In the genomic region with DNA sequence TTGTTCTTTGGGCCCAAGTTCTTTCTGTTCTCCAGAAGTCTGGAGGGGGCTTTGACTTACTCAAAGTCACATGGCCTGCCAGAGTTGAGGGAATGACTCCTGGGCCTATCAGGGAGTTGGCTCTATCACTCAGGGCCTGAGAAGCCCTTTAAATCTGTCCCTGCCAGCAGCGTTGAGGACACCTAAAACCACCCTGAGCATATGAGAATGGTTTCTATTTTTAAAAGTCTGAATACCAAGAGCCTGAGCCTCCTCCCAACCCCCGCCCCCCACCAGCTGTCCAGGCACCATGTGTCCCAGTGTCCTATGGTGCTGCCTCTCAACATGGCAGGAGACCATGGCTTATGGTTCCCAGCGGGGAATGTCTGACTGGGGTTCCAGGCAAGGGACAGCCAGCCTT, we compare ENCODE assay signal across 8 mouse cellular contexts. TPM values are rescaled to one million over a fixed set of nuclear protein-coding genes. Genes with fewer than 3 reads are reported as not detected.
DNase-seq lines count a peak whose midpoint lies in the region; ATAC-seq and TF ChIP-seq lines count a peak whose summit lies in the region.

No protein-coding gene starts in this region.

- 60% methylated on average over 3 of the region's 3 CpGs for WGBS in intestine, postnatal 0 days

- peak overlapping the region; percentile 81 for H3K4me3 ChIP-seq in E14TG2a.4 (replicated peaks; ENCODE audit: low read length)
- H3K4me3 ChIP-seq in intestine, postnatal 0 days (ENCODE audit: low read depth, low read length), result no peak overlapping the region

- no peak overlapping the region for H3K9ac ChIP-seq in intestine, postnatal 0 days (ENCODE audit: low read depth, low read length)

- peak; percentile 67 for DNase-seq in cerebellum, adult 18-20 months
- peak; percentile 42 for DNase-seq in gastrocnemius, postnatal 10 days
- no peak for DNase-seq in embryo, embryonic 10 days (ENCODE audit: low spot score)

- peak overlapping the region; percentile 82 for H3K4me2 ChIP-seq in intestine, postnatal 0 days (replicated peaks; ENCODE audit: low read depth)

- H3K36me3 ChIP-seq in E14TG2a.4 (ENCODE audit: insufficient read depth, low read length), result peaks cover 18% of the 10 kb centered on the region
- H3K36me3 ChIP-seq in intestine, postnatal 0 days (ENCODE audit: control insufficient read depth, insufficient read depth), result no peaks in the 10 kb centered on the region

- no peaks in the 10 kb centered on the region for H3K9me3 ChIP-seq in E14TG2a.4 (ENCODE audit: low read length)
- no peaks in the 10 kb centered on the region for H3K9me3 ChIP-seq in intestine, postnatal 0 days (ENCODE audit: control insufficient read depth)

- no peaks in the 10 kb centered on the region for H3K27me3 ChIP-seq in E14TG2a.4 (ENCODE audit: insufficient read depth, low read length)
- H3K27me3 ChIP-seq in intestine, postnatal 0 days (replicated peaks; ENCODE audit: control insufficient read depth, insufficient read depth, low read length), result no peaks in the 10 kb centered on the region

- H3K4me1 ChIP-seq in E14TG2a.4 (replicated peaks; ENCODE audit: low read depth, low read length), result peaks cover 34% of the 10 kb centered on the region
- H3K4me1 ChIP-seq in intestine, postnatal 0 days (replicated peaks; ENCODE audit: control insufficient read depth, insufficient read depth, low read length), result no peaks in the 10 kb centered on the region

- TF ChIP-seq CTCF in E14TG2a.4 (conservative IDR thresholded peaks at IDR 0.05; ENCODE audit: low read length), result no peak
- TF ChIP-seq CTCF in intestine, postnatal 0 days (IDR thresholded peaks at IDR 0.05; ENCODE audit: low read depth), result no peak

- no peak for ATAC-seq in intestine, postnatal 0 days
- ATAC-seq in erythroblast, adult 5-6 weeks (replicated peaks; ENCODE audit: low FRiP score, poor library complexity, severe bottlenecking), result no peak
- ATAC-seq in megakaryocyte-erythroid progenitor cell, adult 5-6 weeks (replicated peaks; ENCODE audit: low FRiP score, low TSS enrichment, poor library complexity, severe bottlenecking), result no peak
- ATAC-seq in monocyte, adult 5-6 weeks (replicated peaks; ENCODE audit: insufficient number of reproducible peaks, low FRiP score, low TSS enrichment, poor library complexity, severe bottlenecking), result no peak

- H3K27ac ChIP-seq in intestine, postnatal 0 days (ENCODE audit: low read depth, low read length), result no peak overlapping the region

RNA-seq across cellular contexts. Expression of a gene that starts 1.5 kb away (rescaled TPM):
- 10 to 100 TPM; 89.1 to 96.7 TPM for total RNA-seq in gastrocnemius, postnatal 10 days (2021)
- 2.2 and 2.4 TPM in 2 replicates for polyA plus RNA-seq in intestine, postnatal 0 days (2015; fragmentation: Nextera tagmentation; extraction: Ambion mirVana)
- 0.21 TPM in 1 of 2 replicates, not detected in the other for total RNA-seq in erythroblast, adult 5-6 weeks (2015; ENCODE audit: low replicate concordance)
- total RNA-seq in erythroblast, adult 5-6 weeks (2017; ENCODE audit: low replicate concordance), result 0.14 and 0.17 TPM in 2 replicates
- total RNA-seq in megakaryocyte-erythroid progenitor cell, adult 5-6 weeks (2014; fragmentation: Nextera tagmentation), result 0.54 and 2.1 TPM in 2 replicates
- 0.72 and 0.89 TPM in 2 replicates for total RNA-seq in megakaryocyte-erythroid progenitor cell, adult 5-6 weeks (2017)
- total RNA-seq in monocyte, adult 5-6 weeks (2017), result 0.10 to 0.53 TPM (median 0.19 TPM) in 3 replicates

RNA-seq across cellular contexts. Expression of a gene that starts 13.6 kb away (rescaled TPM):
- total RNA-seq in gastrocnemius, postnatal 10 days (2021), result 1 to 10 TPM in 1 of 2 experiments, under 1 TPM in 1; 0.26 to 1.5 TPM
- polyA plus RNA-seq in intestine, postnatal 0 days (2015; fragmentation: Nextera tagmentation; extraction: Ambion mirVana), result 0.17 and 0.43 TPM in 2 replicates
- total RNA-seq in erythroblast, adult 5-6 weeks (2015; ENCODE audit: low replicate concordance), result 1.7 and 10.2 TPM in 2 replicates
- 7.4 and 10.6 TPM in 2 replicates for total RNA-seq in erythroblast, adult 5-6 weeks (2017; ENCODE audit: low replicate concordance)
- 27.1 and 36.9 TPM in 2 replicates for total RNA-seq in megakaryocyte-erythroid progenitor cell, adult 5-6 weeks (2014; fragmentation: Nextera tagmentation)
- total RNA-seq in megakaryocyte-erythroid progenitor cell, adult 5-6 weeks (2017), result 24.0 and 36.5 TPM in 2 replicates
- total RNA-seq in monocyte, adult 5-6 weeks (2017), result 3.1 to 13.5 TPM in 2 of 3 replicates, not detected in the other

RNA-seq across cellular contexts. Expression of a gene that starts 32.7 kb away (rescaled TPM):
- total RNA-seq in gastrocnemius, postnatal 10 days (2021), result 1,000 to 10,000 TPM; 1,136 to 1,161 TPM
- 1,370 and 1,375 TPM in 2 replicates for polyA plus RNA-seq in intestine, postnatal 0 days (2015; fragmentation: Nextera tagmentation; extraction: Ambion mirVana)
- 738 and 1,031 TPM in 2 replicates for total RNA-seq in erythroblast, adult 5-6 weeks (2015; ENCODE audit: low replicate concordance)
- 502 and 613 TPM in 2 replicates for total RNA-seq in erythroblast, adult 5-6 weeks (2017; ENCODE audit: low replicate concordance)
- total RNA-seq in megakaryocyte-erythroid progenitor cell, adult 5-6 weeks (2014; fragmentation: Nextera tagmentation), result 5,043 and 6,230 TPM in 2 replicates
- total RNA-seq in megakaryocyte-erythroid progenitor cell, adult 5-6 weeks (2017), result 5,746 and 6,785 TPM in 2 replicates
- total RNA-seq in monocyte, adult 5-6 weeks (2017), result 1,916 to 2,189 TPM (median 2,052 TPM) in 3 replicates

Comparison
In these comparisons a context has a peak if more than half of its experiments do, and no peak if none do; other contexts are left out.
1. RNA of a gene that starts 1.5 kb away (total RNA-seq): 89.1 to 96.7 TPM in gastrocnemius, postnatal 10 days; 0.54 to 2.1 TPM in megakaryocyte-erythroid progenitor cell, adult 5-6 weeks, 0.10 to 0.53 TPM in monocyte, adult 5-6 weeks and 0.14 to 0.21 TPM in erythroblast, adult 5-6 weeks; every median in the first group is over 10 times any median in the second.